Mouse (Mus musculus) olfactory bulb, adult 2 months (tissue): ENCODE data around the gene Ptprq.

Experiments used
- CTCF ChIP-seq: fragments of 200-500 bp; IDR thresholded peaks from 2 replicates; pipeline ENCODE4 v1.5.1; 2012; ENCODE audit warnings: low read depth, mild to moderate bottlenecking, low read length, moderate library complexity; ENCODE audit not compliant: insufficient read depth
- POLR2A ChIP-seq: fragments of 200-500 bp; IDR thresholded peaks from 2 replicates; pipeline ENCODE4 v1.6.1; 2012; ENCODE audit warnings: mild to moderate bottlenecking, low read depth, low read length, moderate library complexity; ENCODE audit not compliant: insufficient read depth

- TF ChIP-seq CTCF (no peak), POLR2A (no peak)
Measured at GRCm38 (mm10) chr10:107661970-107662369, 57.9 kb downstream of the Ptprq start.
